Mouse (Mus musculus): Measurements from ENCODE around the gene Hoxb5.

GRCm38 (mm10) chr11:96340698-96341365 lies 37.7 kb downstream of the Hoxb5 start:
- no peak for TF ChIP-seq CTCF (IDR thresholded peaks at IDR 0.05; ENCODE audit: borderline replicate concordance, control insufficient read depth, extremely low read depth, insufficient read depth, low read length, poor library complexity)
- TF ChIP-seq POLR2A (IDR thresholded peaks at IDR 0.05; ENCODE audit: control insufficient read depth, extremely low read depth, insufficient read depth, low read length, poor library complexity), result no peak
